Mouse (Mus musculus): ENCODE measurements at regions not wholly inside any gene's neighbourhood (a gene's known extent, or its start where the extent isn't known, plus 50 kb on each side); places are given as distances from the start of the nearest gene placed in this dataset.
"Not testable (repeated sequence)": the region's sequence is repeated elsewhere in the genome, so short reads cannot be mapped to it uniquely, and the experiment has no call there.

DNA sequence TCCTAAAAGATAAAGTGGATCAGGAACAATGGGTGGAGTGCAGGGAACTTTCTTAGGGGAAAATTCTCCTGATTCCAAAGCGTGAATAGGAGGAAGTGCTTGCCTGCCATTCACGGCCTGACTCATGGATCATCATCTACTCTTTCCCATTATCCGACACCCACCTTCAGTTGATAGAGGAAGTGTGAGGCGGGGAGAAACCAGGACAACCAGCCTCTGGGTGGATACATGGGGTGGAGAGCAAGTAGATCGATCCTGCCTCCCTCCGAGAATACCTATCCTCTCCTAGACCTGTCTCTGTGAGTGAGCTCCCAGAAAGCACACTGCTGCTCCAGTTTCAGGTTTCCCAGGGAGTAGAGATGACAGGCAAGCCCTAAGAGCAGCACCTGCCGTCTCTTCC is 79.8 kb upstream of the Adgrl2 start:
- 82% methylated on average over 7 of the region's 7 CpGs for WGBS
- no peak overlapping the region for H3K4me3 ChIP-seq (replicated peaks; ENCODE audit: insufficient read depth, low read depth, low read length)
- no peak overlapping the region for H3K27ac ChIP-seq (ENCODE audit: insufficient read depth, low read length)
- no peak for DNase-seq
- H3K4me1 ChIP-seq (ENCODE audit: control insufficient read depth, insufficient read depth, low read length): no peaks in the 10 kb centered on the region
- no peaks in the 10 kb centered on the region for H3K27me3 ChIP-seq (ENCODE audit: control insufficient read depth, insufficient read depth, low read length)
- no peak for TF ChIP-seq CTCF (IDR thresholded peaks at IDR 0.05; ENCODE audit: borderline replicate concordance, insufficient read depth, low read depth, low read length)
- TF ChIP-seq POLR2A (IDR thresholded peaks at IDR 0.05; ENCODE audit: borderline replicate concordance, insufficient read depth, low read length): no peak

DNA sequence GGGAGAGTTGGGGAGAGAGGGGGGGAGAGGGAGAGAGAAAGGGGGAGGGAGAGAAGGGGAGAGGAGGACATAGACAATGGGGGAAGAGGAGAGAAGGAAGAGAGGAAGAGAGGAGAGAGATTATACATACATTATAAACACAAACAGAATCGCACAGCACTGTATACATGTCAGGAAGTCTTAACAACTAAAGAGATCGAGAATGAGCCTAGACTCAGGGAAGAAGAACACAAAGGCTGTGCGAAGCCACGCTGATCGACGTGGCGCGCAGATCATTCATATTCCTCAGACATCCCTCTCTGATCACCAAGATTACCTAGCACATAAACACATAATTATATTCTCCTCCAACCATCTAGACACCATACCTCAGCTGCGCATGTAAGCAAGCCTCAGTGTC is 79.1 kb upstream of the Adgrl2 start:
- Histone ChIP-seq H3K4me1 (ENCODE audit: control insufficient read depth, insufficient read depth, low read length) (no peaks in the 10 kb centered on the region), H3K4me3 (replicated peaks; ENCODE audit: insufficient read depth, low read depth, low read length) (no peak overlapping the region), H3K27me3 (ENCODE audit: control insufficient read depth, insufficient read depth, low read length) (no peaks in the 10 kb centered on the region), H3K27ac (ENCODE audit: insufficient read depth, low read length) (no peak overlapping the region)
- WGBS: 86% methylated on average over 9 of the region's 9 CpGs
- no peak for DNase-seq
- TF ChIP-seq POLR2A (IDR thresholded peaks at IDR 0.05; ENCODE audit: borderline replicate concordance, insufficient read depth, low read length): no peak
- no peak for TF ChIP-seq CTCF (IDR thresholded peaks at IDR 0.05; ENCODE audit: borderline replicate concordance, insufficient read depth, low read depth, low read length)

GRCm38 (mm10) chr3:149068821-149069220 is 78.5 kb upstream of the Adgrl2 start:
- no peaks in the 10 kb centered on the region for H3K27me3 ChIP-seq (ENCODE audit: control insufficient read depth, insufficient read depth, low read length)
- H3K4me3 ChIP-seq (replicated peaks; ENCODE audit: insufficient read depth, low read depth, low read length): no peak overlapping the region
- no peak overlapping the region for H3K27ac ChIP-seq (ENCODE audit: insufficient read depth, low read length)
- 58% methylated on average over 7 of the region's 7 CpGs for WGBS
- no peak for DNase-seq
- no peaks in the 10 kb centered on the region for H3K4me1 ChIP-seq (ENCODE audit: control insufficient read depth, insufficient read depth, low read length)
- TF ChIP-seq POLR2A (IDR thresholded peaks at IDR 0.05; ENCODE audit: borderline replicate concordance, insufficient read depth, low read length) (no peak), CTCF (IDR thresholded peaks at IDR 0.05; ENCODE audit: borderline replicate concordance, insufficient read depth, low read depth, low read length) (no peak)

DNA sequence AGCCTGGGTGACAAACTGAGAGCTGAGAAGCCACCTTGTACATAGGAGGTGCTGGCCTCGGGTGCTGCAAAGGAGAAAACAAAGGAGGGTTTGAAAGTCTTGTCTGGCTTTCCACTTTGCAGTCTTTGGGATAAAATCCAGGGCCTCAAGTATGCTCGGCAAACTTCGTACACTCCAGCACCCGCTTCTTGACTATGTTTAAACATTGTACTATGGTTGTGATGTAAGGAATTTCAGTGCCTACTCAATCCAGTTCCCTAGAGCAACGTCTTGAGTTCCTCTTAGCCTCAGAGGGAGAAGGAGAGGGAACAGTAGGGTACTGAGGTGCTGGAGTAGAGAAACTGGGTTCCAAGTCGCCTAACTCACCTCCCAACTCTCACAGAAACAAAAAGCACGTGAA is 77.4 kb upstream of the Adgrl2 start:
- Histone ChIP-seq H3K4me3 (replicated peaks; ENCODE audit: insufficient read depth, low read depth, low read length) (no peak overlapping the region), H3K27me3 (ENCODE audit: control insufficient read depth, insufficient read depth, low read length) (no peaks in the 10 kb centered on the region), H3K4me1 (ENCODE audit: control insufficient read depth, insufficient read depth, low read length) (no peaks in the 10 kb centered on the region), H3K27ac (ENCODE audit: insufficient read depth, low read length) (no peak overlapping the region)
- no peak for DNase-seq
- no peak for TF ChIP-seq CTCF (IDR thresholded peaks at IDR 0.05; ENCODE audit: borderline replicate concordance, insufficient read depth, low read depth, low read length)
- TF ChIP-seq POLR2A (IDR thresholded peaks at IDR 0.05; ENCODE audit: borderline replicate concordance, insufficient read depth, low read length): no peak
- 87% methylated on average over 7 of the region's 7 CpGs for WGBS

- H3K4me3 ChIP-seq (replicated peaks; ENCODE audit: insufficient read depth, low read depth, low read length): no peak overlapping the region
- no peak for DNase-seq
- WGBS: 62% methylated on average over 12 of the region's 12 CpGs
- no peaks in the 10 kb centered on the region for H3K27me3 ChIP-seq (ENCODE audit: control insufficient read depth, insufficient read depth, low read length)
- no peak overlapping the region for H3K27ac ChIP-seq (ENCODE audit: insufficient read depth, low read length)
- H3K4me1 ChIP-seq (ENCODE audit: control insufficient read depth, insufficient read depth, low read length): no peaks in the 10 kb centered on the region
- TF ChIP-seq CTCF (IDR thresholded peaks at IDR 0.05; ENCODE audit: borderline replicate concordance, insufficient read depth, low read depth, low read length) (no peak), POLR2A (IDR thresholded peaks at IDR 0.05; ENCODE audit: borderline replicate concordance, insufficient read depth, low read length) (no peak)
Measured at GRCm38 (mm10) chr3:149055077-149055476, 64.7 kb upstream of the Adgrl2 start.

DNA sequence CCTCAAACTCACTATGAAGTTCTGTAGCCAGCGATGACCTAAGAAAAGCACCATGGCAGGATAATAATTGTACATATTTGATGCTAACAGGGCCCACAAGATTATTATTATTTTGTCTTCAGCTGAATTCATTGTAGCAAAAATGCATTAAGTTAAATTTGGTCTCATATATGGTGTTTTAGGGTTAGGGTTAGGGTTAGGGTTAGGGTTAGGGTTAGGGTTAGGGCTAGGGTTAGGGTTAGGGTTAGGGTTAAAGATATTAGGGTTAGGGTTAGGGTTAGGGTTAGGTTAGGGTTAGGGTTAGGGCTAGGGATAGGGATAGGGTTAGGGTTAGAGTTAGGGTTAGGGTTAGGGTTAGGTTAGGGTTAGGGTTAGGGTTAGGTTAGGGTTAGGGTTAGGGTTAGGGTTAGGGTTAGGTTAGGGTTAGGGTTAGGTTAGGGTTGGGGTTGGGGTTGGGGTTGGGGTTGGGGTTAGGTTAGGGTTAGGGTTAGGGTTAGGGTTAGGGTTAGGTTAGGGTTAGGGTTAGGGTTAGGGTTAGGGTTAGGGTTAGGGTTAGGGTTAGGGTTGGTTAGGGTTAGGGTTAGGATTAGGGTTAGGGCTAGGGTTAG is 62.0 kb upstream of the Adgrl2 start:
- H3K27ac ChIP-seq (ENCODE audit: insufficient read depth, low read length); H3K27me3 ChIP-seq (ENCODE audit: control insufficient read depth, insufficient read depth, low read length); H3K4me3 ChIP-seq (replicated peaks; ENCODE audit: insufficient read depth, low read depth, low read length); DNase-seq; H3K4me1 ChIP-seq (ENCODE audit: control insufficient read depth, insufficient read depth, low read length): not testable (repeated sequence)
- 92% methylated on average over 1 of the region's 1 CpGs for WGBS

- Histone ChIP-seq H3K27ac (ENCODE audit: insufficient read depth, low read length) (no peak overlapping the region), H3K4me3 (replicated peaks; ENCODE audit: insufficient read depth, low read depth, low read length) (no peak overlapping the region), H3K27me3 (ENCODE audit: control insufficient read depth, insufficient read depth, low read length) (no peaks in the 10 kb centered on the region), H3K4me1 (ENCODE audit: control insufficient read depth, insufficient read depth, low read length) (no peaks in the 10 kb centered on the region)
- no peak for TF ChIP-seq CTCF (IDR thresholded peaks at IDR 0.05; ENCODE audit: borderline replicate concordance, insufficient read depth, low read depth, low read length)
- TF ChIP-seq POLR2A (IDR thresholded peaks at IDR 0.05; ENCODE audit: borderline replicate concordance, insufficient read depth, low read length): no peak
- DNase-seq: no peak
- WGBS: 87% methylated on average over 5 of the region's 5 CpGs
Measured at GRCm38 (mm10) chr3:149045343-149045742, 55.0 kb upstream of the Adgrl2 start.

DNA sequence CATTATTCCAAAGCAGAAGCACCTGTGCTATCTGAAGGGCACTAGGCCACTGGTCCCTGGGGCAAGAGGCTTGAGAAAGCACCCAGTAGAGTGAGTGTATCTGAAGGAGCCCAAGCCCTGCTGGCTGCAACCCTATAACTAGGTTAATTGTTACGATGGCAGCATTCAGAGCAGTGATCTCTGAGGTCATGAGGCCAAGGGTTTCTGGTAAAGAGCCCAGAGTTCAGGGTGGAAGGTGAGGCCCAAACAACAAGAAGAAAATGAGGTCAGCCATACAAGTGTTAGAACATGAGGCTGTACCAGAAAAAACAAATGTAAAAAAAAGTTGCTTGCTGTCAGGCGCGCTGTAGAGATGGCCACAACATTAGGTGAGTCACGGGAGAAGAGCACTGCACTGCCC is 53.5 kb upstream of the Adgrl2 start:
- H3K27me3 ChIP-seq (ENCODE audit: control insufficient read depth, insufficient read depth, low read length): no peaks in the 10 kb centered on the region
- no peak overlapping the region for H3K4me3 ChIP-seq (replicated peaks; ENCODE audit: insufficient read depth, low read depth, low read length)
- WGBS: 87% methylated on average over 4 of the region's 4 CpGs
- no peaks in the 10 kb centered on the region for H3K4me1 ChIP-seq (ENCODE audit: control insufficient read depth, insufficient read depth, low read length)
- no peak overlapping the region for H3K27ac ChIP-seq (ENCODE audit: insufficient read depth, low read length)
- TF ChIP-seq CTCF (IDR thresholded peaks at IDR 0.05; ENCODE audit: borderline replicate concordance, insufficient read depth, low read depth, low read length) (no peak), POLR2A (IDR thresholded peaks at IDR 0.05; ENCODE audit: borderline replicate concordance, insufficient read depth, low read length) (no peak)
- no peak for DNase-seq
